Mouse (Mus musculus) heart, embryonic 13.5 days (tissue): ENCODE measurements at regions not wholly inside any gene's neighbourhood (a gene's known extent, or its start where the extent isn't known, plus 50 kb on each side); places are given as distances from the start of the nearest gene placed in this dataset.
"Not testable (repeated sequence)": the region's sequence is repeated elsewhere in the genome, so short reads cannot be mapped to it uniquely, and the experiment has no call there.

ENCODE experiments used
- ATAC-seq: fragments of 200-750 bp; cut with Nextera tagmentation; 2 replicates; pipeline ENCODE4 v1.8.0; 2017; ENCODE audit warnings: moderate TSS enrichment; ENCODE audit not compliant: insufficient number of reproducible peaks, low FRiP score, low TSS enrichment; ENCODE audit errors: extremely low read depth
- H3K27ac ChIP-seq: fragments of 300-500 bp; sonication (generic); replicated peaks from 2 replicates; pipeline ENCODE4 v1.5.1; 2015; ENCODE audit warnings: moderate library complexity, mild to moderate bottlenecking, inconsistent platforms
- H3K27me3 ChIP-seq: fragments of 300-500 bp; sonication (generic); replicated peaks from 2 replicates; pipeline ENCODE4 v1.6.1; 2015; ENCODE audit warnings: mild to moderate bottlenecking, inconsistent platforms
- H3K36me3 ChIP-seq: fragments of 300-500 bp; sonication (generic); 2 replicates; pipeline ENCODE4 v1.6.1; 2015; ENCODE audit warnings: mild to moderate bottlenecking, inconsistent platforms
- H3K4me1 ChIP-seq: fragments of 300-500 bp; sonication (generic); 2 replicates; pipeline ENCODE4 v1.6.1; 2015; ENCODE audit warnings: inconsistent platforms
- H3K4me2 ChIP-seq: fragments of 300-500 bp; sonication (generic); 2 replicates; pipeline ENCODE4 v1.6.1; 2015; ENCODE audit warnings: inconsistent platforms, mild to moderate bottlenecking, moderate library complexity
- H3K4me3 ChIP-seq: fragments of 300-500 bp; sonication (generic); 2 replicates; pipeline ENCODE4 v1.5.1; 2015; ENCODE audit warnings: moderate library complexity, mild to moderate bottlenecking, inconsistent platforms
- H3K9ac ChIP-seq: fragments of 300-500 bp; sonication (generic); 2 replicates; pipeline ENCODE4 v1.6.1; 2015; ENCODE audit warnings: inconsistent platforms, mild to moderate bottlenecking, moderate library complexity
- H3K9me3 ChIP-seq: fragments of 300-500 bp; sonication (generic); 2 replicates; pipeline ENCODE4 v1.6.1; 2016; ENCODE audit warnings: inconsistent platforms
- WGBS: fragments of 180-500 bp; shearing (Covaris S2); methylation state at CpG from one replicate; pipeline ENCODE4 v1.1.7; 2015; ENCODE audit warnings: mixed read lengths; 5-methylcytosine and 5-hydroxymethylcytosine counted together

GRCm38 (mm10) chr4:122455100-122455499 is 234.0 kb upstream of the 9530002B09Rik start:
- ATAC-seq, result peak; percentile 46; the same call in 1 of the 2 replicates
- not testable (repeated sequence) for H3K4me3 ChIP-seq, H3K36me3 ChIP-seq, H3K9ac ChIP-seq, H3K27ac ChIP-seq, H3K27me3 ChIP-seq, H3K9me3 ChIP-seq, H3K4me1 ChIP-seq, H3K4me2 ChIP-seq
- no CpG with 5 or more reads among the region's 21 CpGs for WGBS
